Mouse (Mus musculus) spleen, adult 2 months (tissue): Measurements from ENCODE around the gene Zfp386. TPM values are rescaled to one million over a fixed set of nuclear protein-coding genes. Genes with fewer than 3 reads are reported as not detected.

Experiments
- DNase-seq, 2 experiments: peaks; one replicate each; pipeline versions ENCODE4 v3.0.0 to v3.0.0-alpha.2; 2012 to 2021; ENCODE audit warnings: low spot score in 2 of 2, low read depth in 1 of 2
- H3K27ac ChIP-seq: fragments of 200-500 bp; 2 replicates; pipeline ENCODE4 v1.5.1; 2012; ENCODE audit warnings: low read length, inconsistent platforms; ENCODE audit not compliant: insufficient read depth
- H3K27me3 ChIP-seq: fragments of 200-500 bp; 2 replicates; pipeline ENCODE4 v1.6.1; 2012; ENCODE audit warnings: mild to moderate bottlenecking, moderate library complexity, low read length, inconsistent platforms; ENCODE audit not compliant: control insufficient read depth, insufficient read depth
- H3K36me3 ChIP-seq: fragments of 200-500 bp; 2 replicates; pipeline ENCODE4 v1.6.1; 2012; ENCODE audit warnings: mild to moderate bottlenecking, low read length, inconsistent platforms; ENCODE audit not compliant: control insufficient read depth, insufficient read depth
- H3K4me1 ChIP-seq: fragments of 200-500 bp; 2 replicates; pipeline ENCODE4 v1.6.1; 2011; ENCODE audit warnings: inconsistent platforms; ENCODE audit not compliant: control insufficient read depth, insufficient read depth, insufficient read length
- H3K4me3 ChIP-seq: fragments of 200-500 bp; 2 replicates; pipeline ENCODE4 v1.5.1; 2011; ENCODE audit warnings: mild to moderate bottlenecking, inconsistent platforms; ENCODE audit not compliant: insufficient read depth, insufficient read length; ENCODE audit errors: extremely low read depth
- CTCF ChIP-seq: fragments of 200-500 bp; IDR thresholded peaks from 2 replicates; pipeline ENCODE4 v1.5.1; 2011; ENCODE audit warnings: mild to moderate bottlenecking, inconsistent platforms; ENCODE audit not compliant: insufficient read depth, insufficient read length, insufficient replicate concordance; ENCODE audit errors: extremely low read depth
- POLR2A ChIP-seq: fragments of 200-500 bp; IDR thresholded peaks from 2 replicates; pipeline ENCODE4 v1.6.1; 2011; ENCODE audit warnings: low read depth, low read length, inconsistent platforms
- WGBS: fragments of 180-500 bp; shearing (Covaris S2); methylation state at CpG from one replicate; pipeline ENCODE4 v1.1.7; 2018; 5-methylcytosine and 5-hydroxymethylcytosine counted together
- polyA plus RNA-seq: library from polyadenylated mRNA; depleted of rRNA; stranded (reverse); fragments of >200 nt; gene quantifications from 2 replicates; pipeline ENCODE4 v1.2.3, GENCODE M21; 2012

Gene Zfp386
- polyA plus RNA-seq, 1 experiment: 4.6 TPM

- Histone ChIP-seq H3K4me1 (no peaks in the 10 kb centered on the region), H3K27ac (no peak overlapping the region), H3K27me3 (no peaks in the 10 kb centered on the region), H3K36me3 (no peaks in the 10 kb centered on the region), H3K4me3 (no peak overlapping the region)
- 88% methylated on average over 5 of the region's 5 CpGs for WGBS
- TF ChIP-seq POLR2A (no peak), CTCF (no peak)
- DNase-seq: no peak
Measured at GRCm38 (mm10) chr12:116086951-116087600, 39.6 kb downstream of the Zfp386 start.

- DNase-seq: no peak
- 89% methylated on average over 3 of the region's 3 CpGs for WGBS
- H3K27me3 ChIP-seq: no peaks in the 10 kb centered on the region
- TF ChIP-seq CTCF (no peak), POLR2A (no peak)
- no peak overlapping the region for H3K27ac ChIP-seq
- no peaks in the 10 kb centered on the region for H3K36me3 ChIP-seq
- H3K4me1 ChIP-seq: no peaks in the 10 kb centered on the region
- H3K4me3 ChIP-seq: no peak overlapping the region
Measured at GRCm38 (mm10) chr12:116089836-116090235, 42.3 kb downstream of the Zfp386 start.

GRCm38 (mm10) chr12:116094765-116095555 lies 47.4 kb downstream of the Zfp386 start:
- Histone ChIP-seq H3K4me1 (no peaks in the 10 kb centered on the region), H3K27me3 (no peaks in the 10 kb centered on the region), H3K27ac (no peak overlapping the region), H3K4me3 (no peak overlapping the region), H3K36me3 (no peaks in the 10 kb centered on the region)
- DNase-seq: no peak
- TF ChIP-seq CTCF (no peak), POLR2A (no peak)
- WGBS: 92% methylated on average over 14 of the region's 14 CpGs

GRCm38 (mm10) chr12:116096361-116096904 lies 48.9 kb downstream of the Zfp386 start:
- H3K36me3 ChIP-seq: no peaks in the 10 kb centered on the region
- TF ChIP-seq CTCF (no peak), POLR2A (no peak)
- no peak for DNase-seq
- WGBS: 79% methylated on average over 3 of the region's 3 CpGs
- H3K4me1 ChIP-seq: no peaks in the 10 kb centered on the region
- H3K4me3 ChIP-seq: no peak overlapping the region
- H3K27me3 ChIP-seq: no peaks in the 10 kb centered on the region
- H3K27ac ChIP-seq: no peak overlapping the region

- Histone ChIP-seq H3K4me1 (no peaks in the 10 kb centered on the region), H3K27me3 (no peaks in the 10 kb centered on the region), H3K27ac (no peak overlapping the region), H3K4me3 (no peak overlapping the region), H3K36me3 (no peaks in the 10 kb centered on the region)
- 93% methylated on average over 8 of the region's 8 CpGs for WGBS
- TF ChIP-seq CTCF: no peak
- no peak for TF ChIP-seq POLR2A
- DNase-seq: no peak
Measured at GRCm38 (mm10) chr12:116097166-116097565, 49.6 kb downstream of the Zfp386 start.

- Histone ChIP-seq H3K4me1 (no peaks in the 10 kb centered on the region), H3K4me3 (no peak overlapping the region), H3K27ac (no peak overlapping the region), H3K27me3 (no peaks in the 10 kb centered on the region), H3K36me3 (no peaks in the 10 kb centered on the region)
- WGBS: 96% methylated on average over 2 of the region's 2 CpGs
- TF ChIP-seq CTCF (no peak), POLR2A (no peak)
- DNase-seq: no peak
Measured at GRCm38 (mm10) chr12:116101945-116102344, 54.4 kb downstream of the Zfp386 start.
